Mouse (Mus musculus): ENCODE results near the gene Ncln.

DNA sequence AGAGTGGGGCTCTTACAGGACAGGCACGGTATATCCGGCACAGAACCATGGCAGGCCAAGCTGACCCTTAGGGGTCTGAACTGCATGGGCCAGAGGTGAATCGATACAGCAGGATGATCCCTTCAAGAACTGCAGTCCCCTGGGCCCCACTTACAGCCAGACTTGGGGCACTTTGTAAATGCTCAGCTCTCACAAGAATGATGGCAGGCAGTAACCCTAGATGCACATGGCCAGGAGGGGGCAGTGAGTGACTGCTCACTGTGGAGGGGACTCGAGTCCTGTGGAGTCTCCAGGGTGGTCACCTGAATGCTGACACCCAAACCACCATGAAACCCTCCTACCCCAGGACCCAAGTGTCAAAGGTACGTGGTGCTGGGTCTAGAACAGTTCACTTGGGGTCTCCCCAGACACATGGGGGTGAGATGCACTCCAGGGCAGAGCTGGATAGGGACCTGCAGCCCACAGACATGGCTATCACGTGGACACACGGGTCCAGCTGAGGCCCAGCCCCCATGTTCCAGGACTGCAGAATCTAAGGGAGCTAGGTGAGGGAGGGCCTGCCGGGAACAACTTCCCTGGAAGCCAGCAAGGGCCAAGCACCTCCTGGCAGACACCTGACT lies 2.5 kb downstream of the Ncln start:
- TF ChIP-seq CTCF (conservative IDR thresholded peaks at IDR 0.05; ENCODE audit: low read length) (no peak), POU5F1 (IDR thresholded peaks at IDR 0.05; ENCODE audit: borderline replicate concordance, low read length) (no peak)

Data from E14TG2a.4 (cell line).